Mouse (Mus musculus): ENCODE measurements around the gene Rab1a. TPM values are rescaled to one million over a fixed set of nuclear protein-coding genes. Genes with fewer than 3 reads are reported as not detected.

Gene Rab1a
- polyA plus RNA-seq, 1 experiment from 2014 or later: 143 TPM

- TF ChIP-seq CTCF (IDR thresholded peaks at IDR 0.05; ENCODE audit: low read depth) (no peak), EP300 (IDR thresholded peaks at IDR 0.05; ENCODE audit: low read depth) (no peak)
- 18% methylated on average over 7 of the region's 7 CpGs for WGBS (ENCODE audit: insufficient replicate concordance)
Observed at GRCm38 (mm10) chr11:20202299-20203011, 1.2 kb downstream of the Rab1a start.

GRCm38 (mm10) chr11:20204321-20204720 is 3.1 kb downstream of the Rab1a start:
- Histone ChIP-seq H3K27ac (ENCODE audit: low read depth) (no peak overlapping the region), H3K36me3 (replicated peaks; ENCODE audit: insufficient read depth, low read length) (peaks cover 12% of the 10 kb centered on the region), H3K4me1 (ENCODE audit: insufficient read depth) (peaks cover 36% of the 10 kb centered on the region), H3K9ac (replicated peaks) (no peak overlapping the region; the same call in 1 of the 2 replicates), H3K9me3 (ENCODE audit: low read length) (no peaks in the 10 kb centered on the region), H3K4me3 (ENCODE audit: low read depth, low read length) (no peak overlapping the region), H3K27me3 (ENCODE audit: insufficient read depth, low read length) (no peaks in the 10 kb centered on the region), H3K4me2 (ENCODE audit: low read depth, low read length) (peak overlapping the region; percentile 76)
- ATAC-seq (no peak), DNase-seq (no peak)
- TF ChIP-seq CTCF (IDR thresholded peaks at IDR 0.05; ENCODE audit: low read depth): no peak
- no peak for TF ChIP-seq EP300 (IDR thresholded peaks at IDR 0.05; ENCODE audit: low read depth)
- 53% methylated on average over 2 of the region's 2 CpGs for WGBS (ENCODE audit: insufficient replicate concordance)

More at GRCm38 (mm10) chr11:20202299-20203011, 1.2 kb downstream of the Rab1a start:
- ATAC-seq (no peak), DNase-seq (no peak)
- peak overlapping the region; percentile 100 for H3K9ac ChIP-seq (replicated peaks)
- H3K9me3 ChIP-seq (ENCODE audit: low read length): no peaks in the 10 kb centered on the region
- H3K4me1 ChIP-seq (ENCODE audit: insufficient read depth): peaks cover 23% of the 10 kb centered on the region
- peak overlapping the region; percentile 76 for H3K4me2 ChIP-seq (ENCODE audit: low read depth, low read length)
- H3K27ac ChIP-seq (ENCODE audit: low read depth): peak overlapping the region; percentile 99
- peak overlapping the region; percentile 97 for H3K4me3 ChIP-seq (ENCODE audit: low read depth, low read length)
- peaks cover 7% of the 10 kb centered on the region; the same call in 1 of the 2 replicates for H3K36me3 ChIP-seq (replicated peaks; ENCODE audit: insufficient read depth, low read length)
- H3K27me3 ChIP-seq (ENCODE audit: insufficient read depth, low read length): no peaks in the 10 kb centered on the region

- Histone ChIP-seq H3K4me2 (ENCODE audit: low read depth, low read length) (peak overlapping the region; percentile 57), H3K9ac (replicated peaks) (0 out of 2 replicates have a peak overlapping the region, but pooled peaks have one; percentile 8), H3K4me1 (ENCODE audit: insufficient read depth) (peaks cover 40% of the 10 kb centered on the region), H3K36me3 (replicated peaks; ENCODE audit: insufficient read depth, low read length) (peaks cover 12% of the 10 kb centered on the region), H3K27ac (ENCODE audit: low read depth) (peak overlapping the region; percentile 36; the same call in 1 of the 2 replicates), H3K27me3 (ENCODE audit: insufficient read depth, low read length) (no peaks in the 10 kb centered on the region), H3K9me3 (ENCODE audit: low read length) (no peaks in the 10 kb centered on the region), H3K4me3 (ENCODE audit: low read depth, low read length) (no peak overlapping the region)
- 39% methylated on average over 9 of the region's 9 CpGs for WGBS (ENCODE audit: insufficient replicate concordance)
- DNase-seq: no peak
- no peak for ATAC-seq
- no peak for TF ChIP-seq EP300 (IDR thresholded peaks at IDR 0.05; ENCODE audit: low read depth)
- no peak for TF ChIP-seq CTCF (IDR thresholded peaks at IDR 0.05; ENCODE audit: low read depth)
Observed at GRCm38 (mm10) chr11:20204870-20205446, 3.7 kb downstream of the Rab1a start.

GRCm38 (mm10) chr11:20205538-20205937 is 4.3 kb downstream of the Rab1a start:
- no peak for ATAC-seq
- 60% methylated on average over 4 of the region's 4 CpGs for WGBS (ENCODE audit: insufficient replicate concordance)

GRCm38 (mm10) chr11:20206626-20207223 is 5.5 kb downstream of the Rab1a start:
- peaks cover 12% of the 10 kb centered on the region for H3K36me3 ChIP-seq (replicated peaks; ENCODE audit: insufficient read depth, low read length)
- no peak overlapping the region for H3K27ac ChIP-seq (ENCODE audit: low read depth)
- TF ChIP-seq EP300 (IDR thresholded peaks at IDR 0.05; ENCODE audit: low read depth) (no peak), CTCF (IDR thresholded peaks at IDR 0.05; ENCODE audit: low read depth) (no peak)
- peak overlapping the region; percentile 3; the same call in 1 of the 2 replicates for H3K4me2 ChIP-seq (ENCODE audit: low read depth, low read length)
- no peak for ATAC-seq
- no peaks in the 10 kb centered on the region for H3K27me3 ChIP-seq (ENCODE audit: insufficient read depth, low read length)
- peaks cover 41% of the 10 kb centered on the region for H3K4me1 ChIP-seq (ENCODE audit: insufficient read depth)
- 43% methylated on average over 2 of the region's 2 CpGs for WGBS (ENCODE audit: insufficient replicate concordance)
- no peak for DNase-seq
- H3K4me3 ChIP-seq (ENCODE audit: low read depth, low read length): no peak overlapping the region
- no peak overlapping the region for H3K9ac ChIP-seq (replicated peaks)
- H3K9me3 ChIP-seq (ENCODE audit: low read length): no peaks in the 10 kb centered on the region

More at GRCm38 (mm10) chr11:20205538-20205937, 4.3 kb downstream of the Rab1a start:
- Histone ChIP-seq H3K27ac (ENCODE audit: low read depth) (peak overlapping the region; percentile 36; the same call in 1 of the 2 replicates), H3K9me3 (ENCODE audit: low read length) (no peaks in the 10 kb centered on the region), H3K4me2 (ENCODE audit: low read depth, low read length) (peak overlapping the region; percentile 57), H3K9ac (replicated peaks) (0 out of 2 replicates have a peak overlapping the region, but pooled peaks have one; percentile 8), H3K4me3 (ENCODE audit: low read depth, low read length) (no peak overlapping the region), H3K4me1 (ENCODE audit: insufficient read depth) (peaks cover 41% of the 10 kb centered on the region), H3K36me3 (replicated peaks; ENCODE audit: insufficient read depth, low read length) (peaks cover 12% of the 10 kb centered on the region), H3K27me3 (ENCODE audit: insufficient read depth, low read length) (no peaks in the 10 kb centered on the region)
- no peak for DNase-seq
- TF ChIP-seq CTCF (IDR thresholded peaks at IDR 0.05; ENCODE audit: low read depth) (no peak), EP300 (IDR thresholded peaks at IDR 0.05; ENCODE audit: low read depth) (no peak)

GRCm38 (mm10) chr11:20207589-20207988 is 6.4 kb downstream of the Rab1a start:
- WGBS (ENCODE audit: insufficient replicate concordance): 80% methylated on average over 2 of the region's 2 CpGs
- Histone ChIP-seq H3K9me3 (ENCODE audit: low read length) (no peaks in the 10 kb centered on the region), H3K4me1 (ENCODE audit: insufficient read depth) (peaks cover 42% of the 10 kb centered on the region)

More at GRCm38 (mm10) chr11:20207589-20207988, 6.4 kb downstream of the Rab1a start:
- Histone ChIP-seq H3K36me3 (replicated peaks; ENCODE audit: insufficient read depth, low read length) (peaks cover 12% of the 10 kb centered on the region), H3K9ac (replicated peaks) (no peak overlapping the region), H3K4me3 (ENCODE audit: low read depth, low read length) (no peak overlapping the region), H3K27ac (ENCODE audit: low read depth) (no peak overlapping the region), H3K4me2 (ENCODE audit: low read depth, low read length) (no peak overlapping the region), H3K27me3 (ENCODE audit: insufficient read depth, low read length) (no peaks in the 10 kb centered on the region)
- DNase-seq (no peak), ATAC-seq (no peak)
- TF ChIP-seq EP300 (IDR thresholded peaks at IDR 0.05; ENCODE audit: low read depth) (no peak), CTCF (IDR thresholded peaks at IDR 0.05; ENCODE audit: low read depth) (0 out of 2 replicates have a peak, but pooled peaks have one; percentile 19)

Data from liver, postnatal 0 days (tissue).